Mouse (Mus musculus) forebrain, embryonic 16.5 days (tissue): ENCODE measurements at regions not wholly inside any gene's neighbourhood (a gene's known extent, or its start where the extent isn't known, plus 50 kb on each side); places are given as distances from the start of the nearest gene placed in this dataset.

Source experiments
- ATAC-seq: fragments of 200-750 bp; cut with Nextera tagmentation; 2 replicates; pipeline ENCODE4 v1.8.0; 2017; ENCODE audit warnings: mild to moderate bottlenecking, moderate library complexity
- H3K27ac ChIP-seq: fragments of 300-500 bp; sonication (generic); 2 replicates; pipeline ENCODE4 v1.5.1; 2014; ENCODE audit warnings: low read length, control low read depth
- H3K27me3 ChIP-seq: fragments of 300-500 bp; sonication (generic); replicated peaks from 2 replicates; pipeline ENCODE4 v1.6.1; 2014; ENCODE audit warnings: low read length; ENCODE audit not compliant: control insufficient read depth, insufficient read depth
- H3K36me3 ChIP-seq: fragments of 300-500 bp; sonication (generic); 2 replicates; pipeline ENCODE4 v1.6.1; 2014; ENCODE audit not compliant: control insufficient read depth, insufficient read depth
- H3K4me1 ChIP-seq: fragments of 300-500 bp; sonication (generic); replicated peaks from 2 replicates; pipeline ENCODE4 v1.6.1; 2014; ENCODE audit warnings: low read length; ENCODE audit not compliant: control insufficient read depth, insufficient read depth
- H3K4me2 ChIP-seq: fragments of 300-500 bp; sonication (generic); 2 replicates; pipeline ENCODE4 v1.6.1; 2014; ENCODE audit warnings: mild to moderate bottlenecking, low read length, control low read depth
- H3K4me3 ChIP-seq: fragments of 300-500 bp; sonication (generic); replicated peaks from 2 replicates; pipeline ENCODE4 v1.5.1; 2014; ENCODE audit warnings: mild to moderate bottlenecking, low read length, control low read depth
- H3K9ac ChIP-seq: fragments of 300-500 bp; sonication (generic); replicated peaks from 2 replicates; pipeline ENCODE4 v1.6.1; 2014; ENCODE audit warnings: low read depth, low read length, control low read depth
- H3K9me3 ChIP-seq: fragments of 300-500 bp; sonication (generic); 2 replicates; pipeline ENCODE4 v1.6.1; 2016; ENCODE audit warnings: low read length; ENCODE audit not compliant: control insufficient read depth
- WGBS: fragments of 180-500 bp; shearing (Covaris S2); extraction: QIAGEN DNeasy Blood & Tissue Kit; methylation state at CpG from one replicate; pipeline ENCODE4 v1.1.7; 2014; 5-methylcytosine and 5-hydroxymethylcytosine counted together

DNA sequence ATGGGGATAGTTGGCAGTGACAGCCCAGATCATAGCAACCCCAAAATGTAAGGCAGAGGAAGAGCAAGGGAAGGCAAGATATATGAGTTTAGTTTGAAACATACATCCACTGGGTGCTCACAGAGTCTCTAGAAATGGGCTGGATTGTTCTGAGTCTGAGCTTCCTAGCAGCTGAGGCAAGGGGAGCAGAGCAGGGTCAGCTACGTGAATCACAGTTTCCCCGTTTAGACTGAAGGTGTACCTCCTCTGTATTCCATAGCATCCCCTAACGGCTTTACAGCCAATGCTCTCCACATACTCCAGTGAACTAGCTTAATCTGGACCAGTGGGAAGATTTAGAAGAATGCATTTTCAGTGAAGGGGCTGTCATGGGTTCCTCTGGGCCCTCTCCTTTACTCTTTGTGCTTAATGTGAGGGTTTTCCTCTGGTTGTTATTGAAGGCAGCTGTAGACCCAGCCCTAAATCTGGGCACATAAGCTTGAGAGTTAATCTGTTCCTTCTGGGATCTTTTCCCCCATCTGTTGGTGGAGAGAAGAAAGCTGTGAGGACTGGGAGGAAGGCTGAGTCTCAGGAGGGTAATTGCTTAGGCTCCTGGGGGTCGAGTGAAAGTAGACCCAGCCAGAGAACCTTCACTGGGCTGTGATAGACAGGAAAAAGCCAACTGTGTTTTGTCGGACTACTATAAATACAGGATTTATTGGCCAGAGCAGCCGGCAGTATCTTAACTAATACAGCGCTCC lies 411.8 kb upstream of the Klhl29 start:
- Histone ChIP-seq H3K4me3 (no peak overlapping the region), H3K9ac (no peak overlapping the region), H3K4me2 (no peak overlapping the region), H3K36me3 (no peaks in the 10 kb centered on the region), H3K4me1 (no peaks in the 10 kb centered on the region), H3K9me3 (no peaks in the 10 kb centered on the region), H3K27me3 (no peaks in the 10 kb centered on the region), H3K27ac (no peak overlapping the region)
- 60% methylated on average over 7 of the region's 7 CpGs for WGBS
- ATAC-seq = no peak

DNA sequence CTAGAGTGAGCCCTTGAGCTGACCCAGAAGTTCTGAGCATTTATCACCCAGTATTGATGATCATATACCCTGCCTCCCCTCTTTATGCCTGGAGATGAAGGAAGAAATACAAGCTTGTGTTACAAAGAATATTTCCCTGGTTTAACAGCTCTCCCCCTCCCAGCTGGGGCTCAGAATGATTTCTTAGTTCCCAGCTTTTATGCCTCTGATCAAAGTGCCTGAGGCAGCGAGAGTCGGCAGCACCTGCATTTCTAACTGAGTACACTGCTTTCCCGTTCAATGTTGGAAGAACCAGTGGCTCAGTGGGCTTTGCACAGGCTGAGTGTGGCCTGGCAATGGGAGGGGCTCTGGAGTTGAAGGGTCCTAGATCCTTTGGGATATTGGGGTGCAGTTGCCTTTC lies 405.8 kb upstream of the Klhl29 start:
- Histone ChIP-seq H3K9me3 (no peaks in the 10 kb centered on the region), H3K4me1 (0 out of 2 replicates have a peak, but pooled peaks cover 2% of the 10 kb centered on the region), H3K27me3 (no peaks in the 10 kb centered on the region), H3K36me3 (no peaks in the 10 kb centered on the region), H3K4me3 (no peak overlapping the region), H3K4me2 (no peak overlapping the region), H3K9ac (no peak overlapping the region), H3K27ac (no peak overlapping the region)
- no peak for ATAC-seq
- WGBS = 22% methylated on average over 3 of the region's 3 CpGs

DNA sequence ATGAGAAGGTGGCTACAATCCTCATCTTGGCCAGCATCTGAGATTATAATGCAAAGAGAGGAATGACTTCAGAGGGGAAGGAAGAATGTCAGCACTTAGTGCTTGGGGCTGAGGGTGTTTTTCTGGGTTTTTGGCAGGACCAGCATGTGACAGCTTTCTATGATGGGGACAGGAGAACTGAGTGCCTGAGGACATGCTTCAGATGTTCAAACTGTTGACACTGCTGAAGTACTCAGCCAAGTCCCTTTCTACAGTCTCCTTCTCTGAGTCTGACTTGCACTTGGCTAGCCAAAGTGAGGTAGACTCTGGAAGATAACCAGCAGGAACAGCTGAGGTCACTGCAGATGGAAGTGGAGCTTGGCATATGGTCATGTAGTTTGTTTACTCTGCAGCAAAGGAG lies 402.1 kb upstream of the Klhl29 start:
- 0 out of 2 replicates have a peak, but pooled peaks cover 2% of the 10 kb centered on the region for H3K4me1 ChIP-seq
- no peaks in the 10 kb centered on the region for H3K27me3 ChIP-seq
- no peak overlapping the region for H3K27ac ChIP-seq

DNA sequence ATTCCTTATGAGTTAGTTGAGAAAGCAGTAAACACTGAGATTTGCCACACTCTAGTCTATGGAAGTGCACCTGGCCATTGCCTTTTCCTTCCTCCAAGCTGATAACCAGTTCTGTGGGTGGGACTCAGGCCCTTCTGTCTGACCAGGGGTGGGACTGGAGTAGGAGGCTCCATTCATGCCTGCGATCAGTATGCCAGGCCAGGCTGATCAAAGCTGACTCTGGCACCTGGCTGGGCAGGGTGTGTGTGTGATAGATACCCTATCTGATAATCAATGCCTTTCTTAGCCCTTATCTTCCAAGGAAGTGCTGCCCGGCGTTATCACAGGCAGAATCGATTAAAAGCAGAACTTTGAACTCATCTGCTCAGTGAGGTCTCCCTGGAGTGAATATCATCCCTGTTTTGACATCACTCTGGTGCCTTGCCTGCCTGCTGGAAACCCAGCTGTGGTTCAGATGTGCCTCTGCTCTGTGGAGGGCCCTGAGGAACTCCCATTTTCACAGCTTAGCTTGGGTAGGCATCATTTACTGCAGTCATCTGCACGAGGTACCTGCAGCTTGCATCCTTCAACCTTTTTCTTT lies 396.0 kb upstream of the Klhl29 start:
- no peak overlapping the region for H3K27ac ChIP-seq
- H3K36me3 ChIP-seq = no peaks in the 10 kb centered on the region
- ATAC-seq = no peak
- H3K4me3 ChIP-seq = no peak overlapping the region
- no peaks in the 10 kb centered on the region for H3K27me3 ChIP-seq
- no peaks in the 10 kb centered on the region for H3K4me1 ChIP-seq
- H3K4me2 ChIP-seq = no peak overlapping the region
- no peaks in the 10 kb centered on the region for H3K9me3 ChIP-seq
- 78% methylated on average over 5 of the region's 5 CpGs for WGBS
- no peak overlapping the region for H3K9ac ChIP-seq

More for the DNA sequence above, 402.1 kb upstream of the Klhl29 start:
- H3K9ac ChIP-seq = no peak overlapping the region
- H3K36me3 ChIP-seq = no peaks in the 10 kb centered on the region
- H3K4me2 ChIP-seq = no peak overlapping the region
- no peak overlapping the region for H3K4me3 ChIP-seq
- no peaks in the 10 kb centered on the region for H3K9me3 ChIP-seq
- no peak for ATAC-seq

DNA sequence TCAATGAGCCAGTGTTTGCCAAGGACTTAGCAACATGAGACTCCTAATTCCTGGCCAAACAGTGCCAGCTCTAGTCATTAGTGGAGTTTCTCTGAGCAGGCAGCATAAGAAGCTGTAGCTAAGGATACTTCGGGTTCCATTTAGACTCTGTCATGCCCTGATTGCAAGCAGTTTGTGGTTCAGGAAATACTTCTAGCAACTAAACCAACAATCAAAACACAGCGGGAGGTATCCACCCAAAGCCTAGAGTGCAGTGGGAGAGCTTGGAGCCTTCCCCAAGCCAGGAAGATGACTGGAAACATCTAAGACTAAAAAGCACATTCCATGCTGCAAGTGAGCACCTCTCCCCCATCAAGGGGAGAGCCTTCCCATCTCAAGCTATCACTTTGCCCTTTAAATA lies 395.0 kb upstream of the Klhl29 start:
- H3K4me1 ChIP-seq = no peaks in the 10 kb centered on the region
- ATAC-seq = no peak
- H3K9ac ChIP-seq = no peak overlapping the region
- H3K36me3 ChIP-seq = no peaks in the 10 kb centered on the region
- H3K27ac ChIP-seq = no peak overlapping the region
- WGBS = 71% methylated on average over 2 of the region's 2 CpGs
- H3K4me2 ChIP-seq = no peak overlapping the region
- no peak overlapping the region for H3K4me3 ChIP-seq
- no peaks in the 10 kb centered on the region for H3K9me3 ChIP-seq
- no peaks in the 10 kb centered on the region for H3K27me3 ChIP-seq

DNA sequence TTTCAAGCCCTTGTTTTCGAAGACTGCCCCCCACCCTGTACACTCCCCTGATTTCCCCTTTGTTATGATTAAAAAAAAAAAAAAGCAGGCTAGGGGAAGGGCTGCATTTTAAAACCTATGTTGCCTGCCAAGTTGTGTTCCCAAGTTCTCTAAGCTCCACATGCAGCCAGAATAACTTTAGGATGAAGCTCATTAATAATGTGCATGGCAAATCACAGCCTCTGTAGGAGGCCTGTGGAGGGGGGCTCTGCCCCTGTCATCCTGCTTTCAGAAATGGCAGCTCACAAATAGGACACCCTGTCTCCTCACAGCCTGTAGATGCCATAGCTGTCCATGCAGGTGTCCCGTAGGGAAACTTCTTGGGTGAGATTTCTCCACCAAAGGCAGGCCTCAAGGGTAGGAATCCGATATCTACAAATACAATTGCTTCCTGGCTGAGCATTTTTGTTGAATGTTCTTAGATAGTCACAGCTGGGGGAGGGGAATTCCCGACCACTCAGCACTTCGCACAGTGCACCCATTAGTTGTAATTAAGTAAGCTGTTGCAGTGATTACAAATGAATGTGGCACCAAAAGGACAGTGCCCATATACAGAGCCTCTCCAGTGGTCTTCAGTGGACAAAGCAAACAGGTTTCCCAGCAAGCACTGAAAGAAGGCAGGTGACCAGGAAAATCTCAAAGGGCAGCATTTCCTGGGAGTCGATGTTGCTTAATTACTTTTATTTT lies 389.1 kb upstream of the Klhl29 start:
- H3K4me3 ChIP-seq = no peak overlapping the region
- peaks cover 16% of the 10 kb centered on the region for H3K4me1 ChIP-seq
- no peaks in the 10 kb centered on the region for H3K9me3 ChIP-seq
- no peak overlapping the region for H3K9ac ChIP-seq
- H3K27me3 ChIP-seq = no peaks in the 10 kb centered on the region
- no peaks in the 10 kb centered on the region for H3K36me3 ChIP-seq
- H3K27ac ChIP-seq = peak overlapping the region; percentile 14; the same call in 1 of the 2 replicates
- H3K4me2 ChIP-seq = peak overlapping the region; percentile 4; the same call in 1 of the 2 replicates
- 11% methylated on average over 6 of the region's 6 CpGs for WGBS
- peak; percentile 95 for ATAC-seq

DNA sequence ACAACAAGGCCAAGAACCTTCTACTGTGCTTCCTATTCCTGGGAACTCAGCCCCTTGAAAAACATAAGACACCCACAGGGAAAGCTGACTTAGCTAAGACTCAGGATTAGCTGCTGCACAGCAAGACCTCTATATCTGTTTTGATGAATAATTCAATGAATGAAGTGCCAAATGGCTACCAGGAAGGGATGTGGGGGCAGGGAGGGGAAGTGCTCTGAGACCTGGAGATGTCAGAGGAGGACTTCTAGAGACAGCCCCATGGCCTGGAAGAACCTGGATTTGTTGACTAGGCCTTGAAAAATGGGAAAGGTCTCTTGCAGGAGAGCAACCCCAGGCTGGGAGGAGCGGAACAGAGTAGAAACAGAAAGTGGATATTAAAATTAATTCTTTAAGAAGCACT lies 388.5 kb upstream of the Klhl29 start:
- no peaks in the 10 kb centered on the region for H3K36me3 ChIP-seq
- H3K4me3 ChIP-seq = no peak overlapping the region
- H3K4me1 ChIP-seq = peaks cover 16% of the 10 kb centered on the region
- H3K9ac ChIP-seq = no peak overlapping the region
- H3K4me2 ChIP-seq = no peak overlapping the region
- peak; percentile 69 for ATAC-seq
- H3K9me3 ChIP-seq = no peaks in the 10 kb centered on the region
- no peaks in the 10 kb centered on the region for H3K27me3 ChIP-seq
- WGBS = 57% methylated on average over 1 of the region's 1 CpGs
- H3K27ac ChIP-seq = peak overlapping the region; percentile 56

DNA sequence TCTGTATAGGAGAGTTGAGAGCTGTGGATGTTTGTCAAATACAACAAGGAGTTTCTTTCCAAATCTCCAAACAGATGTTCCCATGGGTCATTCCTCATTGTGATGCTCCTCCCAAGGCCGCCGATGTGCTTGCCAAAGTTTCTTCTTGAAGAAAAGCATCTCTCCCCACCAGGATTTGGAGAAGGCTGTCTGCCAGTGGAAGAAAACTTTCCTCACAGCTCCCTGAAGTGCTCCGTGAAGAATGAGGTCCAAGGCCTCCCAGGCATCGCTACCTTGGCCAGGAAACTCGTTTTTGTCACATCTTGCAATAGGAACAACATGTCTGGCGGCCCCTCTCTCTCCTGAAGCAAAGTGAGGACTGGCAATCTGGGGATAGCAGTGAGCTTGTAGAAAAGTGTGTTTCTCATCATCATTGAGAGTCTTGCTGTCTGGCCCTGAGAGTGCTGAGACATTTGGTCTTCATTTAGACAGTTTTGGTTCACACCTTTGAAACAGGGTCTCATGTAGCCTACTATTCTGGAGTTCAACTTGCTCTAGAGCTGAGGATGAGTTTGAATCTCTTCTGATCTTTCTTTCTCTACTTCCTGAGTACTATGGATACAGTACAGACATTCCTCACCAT lies 386.9 kb upstream of the Klhl29 start:
- H3K4me2 ChIP-seq = no peak overlapping the region
- peaks cover 16% of the 10 kb centered on the region for H3K4me1 ChIP-seq
- no peak overlapping the region for H3K27ac ChIP-seq
- no peak for ATAC-seq
- H3K9me3 ChIP-seq = no peaks in the 10 kb centered on the region
- H3K27me3 ChIP-seq = no peaks in the 10 kb centered on the region
- 78% methylated on average over 6 of the region's 6 CpGs for WGBS
- no peak overlapping the region for H3K9ac ChIP-seq
- no peak overlapping the region for H3K4me3 ChIP-seq
- H3K36me3 ChIP-seq = no peaks in the 10 kb centered on the region

DNA sequence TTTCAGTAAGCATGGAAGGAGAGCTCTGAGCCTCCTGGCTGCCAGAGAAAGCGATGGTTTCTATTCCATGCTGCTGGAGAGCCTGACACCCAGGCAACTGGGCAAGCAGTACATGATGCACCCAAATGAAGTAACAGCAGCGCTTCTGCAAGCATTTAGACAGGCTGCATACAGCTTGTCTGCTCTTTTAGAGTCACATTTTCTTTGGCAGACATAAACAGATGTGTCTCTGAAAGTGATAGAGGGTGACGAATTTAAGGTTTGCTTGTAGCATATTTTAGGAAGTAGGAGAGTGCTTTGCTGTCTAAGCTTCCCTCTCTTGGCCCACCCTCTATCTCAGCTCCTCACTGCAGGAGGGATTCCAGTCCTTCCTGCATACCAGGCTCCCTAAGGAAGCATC lies 384.0 kb upstream of the Klhl29 start:
- Histone ChIP-seq H3K4me3 (no peak overlapping the region), H3K9me3 (no peaks in the 10 kb centered on the region), H3K9ac (no peak overlapping the region), H3K4me2 (no peak overlapping the region), H3K27ac (no peak overlapping the region), H3K36me3 (no peaks in the 10 kb centered on the region), H3K27me3 (no peaks in the 10 kb centered on the region), H3K4me1 (peaks cover 9% of the 10 kb centered on the region)
- no peak for ATAC-seq
- 80% methylated on average over 3 of the region's 3 CpGs for WGBS
